Mouse (Mus musculus): ENCODE measurements around the gene Efcab12.
A peak's percentile ranks its signal among the peaks of the same experiment; 100 is the strongest.
"Not testable (repeated sequence)": the region's sequence is repeated elsewhere in the genome, so short reads cannot be mapped to it uniquely, and the experiment has no call there.

Efcab12 gene

GRCm38 (mm10) chr6:115838161-115838597 is at the start of gene Efcab12:
Gene Efcab12 (minus strand): TSS chr6:115838412.
- DNase-seq (ENCODE audit: extremely low read depth, low read depth, low spot score), result peak; percentile 56

DNA sequence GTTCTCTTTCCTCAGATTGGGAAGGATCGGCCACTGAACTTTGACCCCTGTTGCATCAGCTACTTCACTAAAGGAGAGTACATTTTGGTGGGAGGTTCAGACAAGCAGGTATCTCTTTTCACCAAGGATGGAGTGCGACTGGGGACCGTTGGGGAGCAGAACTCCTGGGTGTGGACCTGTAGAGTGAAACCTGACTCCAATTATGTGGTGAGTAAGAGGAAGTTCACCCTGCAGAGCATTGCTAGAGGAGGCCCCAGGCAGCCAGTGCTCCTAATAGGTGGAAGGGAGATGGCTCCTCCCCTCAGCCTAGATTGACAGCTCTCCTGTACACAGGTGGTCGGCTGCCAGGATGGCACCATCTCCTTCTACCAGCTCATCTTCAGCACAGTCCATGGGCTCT is 48.7 kb upstream of the Efcab12 start:
- no peak for DNase-seq (ENCODE audit: extremely low read depth, low read depth, low spot score)

GRCm38 (mm10) chr6:115884018-115884417 is 45.8 kb upstream of the Efcab12 start:
- DNase-seq (ENCODE audit: extremely low read depth, low read depth, low spot score), result no peak

DNA sequence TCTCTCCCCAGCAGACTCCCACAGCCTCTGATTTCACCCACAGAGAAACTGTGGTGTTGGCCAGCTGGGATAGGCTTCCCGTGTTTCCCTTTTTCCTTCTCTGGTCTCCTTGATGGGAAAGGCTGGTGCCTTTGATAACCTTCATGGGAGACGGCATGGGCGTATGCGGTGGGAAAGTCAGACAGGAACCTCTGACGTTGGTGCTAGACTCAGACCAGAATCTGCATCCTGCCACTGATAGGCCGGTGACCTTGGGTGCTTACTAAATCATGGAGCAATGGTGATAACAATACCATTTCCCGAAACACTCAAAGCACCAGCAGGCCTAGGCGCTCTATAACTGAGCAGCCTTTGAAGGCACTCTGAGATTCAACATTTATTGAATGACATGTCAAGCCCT is 42.5 kb upstream of the Efcab12 start:
- no peak for DNase-seq (ENCODE audit: extremely low read depth, low read depth, low spot score)

DNA sequence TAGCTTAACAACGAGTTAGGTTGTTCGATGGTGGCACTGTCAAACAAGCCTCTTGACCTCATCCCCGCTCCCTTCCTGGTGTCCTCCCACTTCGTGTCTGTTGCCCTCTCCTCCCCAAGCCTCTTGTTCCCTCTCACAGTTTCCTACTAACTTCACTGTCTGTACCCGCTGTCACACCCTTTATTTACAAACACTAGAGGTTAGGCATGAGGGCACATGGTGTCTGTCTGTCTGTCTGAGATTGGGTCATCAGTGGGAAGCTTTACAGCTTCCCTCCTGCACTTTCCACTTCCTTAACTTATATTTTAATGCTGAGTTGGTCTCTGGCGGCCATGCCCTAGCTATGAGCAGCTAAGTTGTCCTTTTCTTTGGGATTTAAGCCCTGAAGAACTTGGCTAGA is 41.5 kb upstream of the Efcab12 start:
- DNase-seq (ENCODE audit: extremely low read depth, low read depth, low spot score), result no peak

- DNase-seq (ENCODE audit: extremely low read depth, low read depth, low spot score), result no peak
Measured at GRCm38 (mm10) chr6:115878694-115879093, 40.5 kb upstream of the Efcab12 start.

GRCm38 (mm10) chr6:115877239-115877638 is 39.0 kb upstream of the Efcab12 start:
- no peak for DNase-seq (ENCODE audit: extremely low read depth, low read depth, low spot score)

- not testable (repeated sequence) for DNase-seq (ENCODE audit: extremely low read depth, low read depth, low spot score)
Measured at GRCm38 (mm10) chr6:115871318-115871717, 33.1 kb upstream of the Efcab12 start.

- DNase-seq (ENCODE audit: extremely low read depth, low read depth, low spot score), result not testable (repeated sequence)
Measured at GRCm38 (mm10) chr6:115867157-115867556, 28.9 kb upstream of the Efcab12 start.

DNA sequence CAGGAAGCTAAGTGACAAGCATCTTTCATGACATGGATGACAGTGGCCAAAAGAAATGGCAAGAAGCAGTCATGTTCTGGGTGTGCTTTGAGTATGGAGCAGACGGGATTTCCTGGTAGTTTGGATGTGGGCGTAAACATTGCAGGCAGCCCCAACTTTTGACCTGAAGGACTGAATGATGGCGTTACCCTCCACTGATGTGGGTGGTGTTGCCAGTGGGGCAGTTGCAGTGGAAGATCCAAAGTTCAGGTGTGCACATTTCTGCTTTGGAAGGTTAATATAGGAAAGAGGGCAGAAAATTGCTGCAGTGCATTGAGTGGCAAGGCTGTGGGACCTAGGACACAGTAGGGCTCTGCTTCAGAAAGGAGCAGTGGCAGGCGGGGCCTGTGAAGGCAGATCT is 27.0 kb upstream of the Efcab12 start:
- no peak for DNase-seq (ENCODE audit: extremely low read depth, low read depth, low spot score)

GRCm38 (mm10) chr6:115863340-115863841 is 25.2 kb upstream of the Efcab12 start:
- DNase-seq (ENCODE audit: extremely low read depth, low read depth, low spot score), result no peak

DNA sequence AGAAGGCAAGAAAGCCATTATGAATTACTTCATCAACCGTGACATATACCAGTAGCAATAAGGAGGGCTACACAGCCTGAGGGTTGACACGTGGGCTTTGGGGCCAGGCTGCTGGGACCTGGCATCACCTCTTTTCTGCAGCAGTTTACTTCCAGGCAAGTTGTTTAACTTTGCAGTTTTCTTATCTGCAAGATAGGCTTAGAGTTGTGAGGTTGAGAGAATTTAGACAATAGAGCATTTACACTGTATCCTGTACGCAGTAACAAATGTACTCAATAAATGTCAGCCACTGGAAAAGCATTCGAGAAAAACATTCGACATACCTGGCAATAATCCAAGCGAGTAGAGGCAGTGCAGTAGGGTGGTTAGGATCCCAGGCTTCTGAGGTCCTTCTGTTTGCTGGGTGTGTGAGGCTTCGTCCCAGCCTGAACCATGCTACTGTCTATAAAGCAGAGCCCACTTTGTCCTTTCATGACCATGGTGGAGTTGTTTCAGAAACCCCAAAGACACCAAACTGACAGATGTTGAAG is 21.9 kb upstream of the Efcab12 start:
- no peak for DNase-seq (ENCODE audit: extremely low read depth, low read depth, low spot score)

DNA sequence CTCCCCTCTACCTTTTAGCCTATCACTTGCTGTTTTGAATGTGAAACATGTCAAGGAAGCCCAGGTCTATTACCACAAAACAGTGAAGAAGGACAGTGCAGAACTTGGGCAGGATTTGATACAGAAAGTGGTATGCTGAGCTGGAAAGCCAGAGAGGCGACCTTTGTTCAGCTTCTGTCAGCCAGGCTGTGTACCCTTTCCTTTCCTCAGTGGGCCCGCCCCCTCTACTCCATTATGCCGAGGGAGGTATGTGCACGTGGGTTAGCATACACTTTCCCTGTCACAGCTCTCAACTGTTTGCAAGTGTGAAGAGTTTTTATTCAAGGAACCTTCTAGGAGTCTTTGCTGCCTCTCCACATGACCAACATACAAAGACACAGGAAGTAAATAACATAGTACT is 21.0 kb upstream of the Efcab12 start:
- DNase-seq (ENCODE audit: extremely low read depth, low read depth, low spot score), result no peak

GRCm38 (mm10) chr6:115856361-115856745 is 18.1 kb upstream of the Efcab12 start:
- no peak for DNase-seq (ENCODE audit: extremely low read depth, low read depth, low spot score)

DNA sequence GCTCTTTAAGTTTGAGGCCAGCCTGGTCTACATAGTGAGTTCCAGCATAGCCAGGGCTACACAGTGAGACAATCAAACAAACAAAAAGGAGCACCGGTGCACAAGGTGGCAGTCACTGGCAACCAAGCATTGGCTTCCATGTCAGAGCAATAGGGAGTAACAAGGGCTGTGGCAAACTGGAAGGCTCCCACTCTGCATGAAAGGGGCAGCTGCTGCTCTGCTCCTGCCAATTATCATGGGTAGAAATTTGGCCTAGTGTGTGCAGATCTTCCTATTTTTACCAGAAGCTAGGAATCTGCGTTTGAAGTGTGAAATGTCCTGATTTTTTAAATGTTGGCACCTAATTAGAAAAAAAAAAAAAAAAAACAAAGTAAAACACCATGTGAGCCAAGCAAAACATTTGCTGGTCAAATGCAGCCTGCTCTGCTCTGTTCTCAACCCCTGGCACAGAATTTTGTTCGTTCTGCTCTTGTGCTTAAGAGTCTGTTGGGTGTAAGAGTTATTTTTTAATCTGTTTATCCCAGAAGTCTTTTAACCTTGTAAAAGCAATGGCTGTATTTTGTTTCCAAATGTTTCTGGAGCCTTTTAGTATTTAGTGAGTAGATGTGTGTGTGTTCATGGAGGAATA is 17.6 kb upstream of the Efcab12 start:
- no peak for DNase-seq (ENCODE audit: extremely low read depth, low read depth, low spot score)

- DNase-seq (ENCODE audit: extremely low read depth, low read depth, low spot score), result no peak
Measured at GRCm38 (mm10) chr6:115854432-115854831, 16.2 kb upstream of the Efcab12 start.

- no peak for DNase-seq (ENCODE audit: extremely low read depth, low read depth, low spot score)
Measured at GRCm38 (mm10) chr6:115853985-115854384, 15.8 kb upstream of the Efcab12 start.

- peak; percentile 82 for DNase-seq (ENCODE audit: extremely low read depth, low read depth, low spot score)
Measured at GRCm38 (mm10) chr6:115853091-115853813, 15.0 kb upstream of the Efcab12 start, which contains the start of the genes Mbd4 and Ift122. Gene Mbd4 (minus strand): TSS chr6:115853371. Gene Ift122 (plus strand): TSS chr6:115853470.

DNA sequence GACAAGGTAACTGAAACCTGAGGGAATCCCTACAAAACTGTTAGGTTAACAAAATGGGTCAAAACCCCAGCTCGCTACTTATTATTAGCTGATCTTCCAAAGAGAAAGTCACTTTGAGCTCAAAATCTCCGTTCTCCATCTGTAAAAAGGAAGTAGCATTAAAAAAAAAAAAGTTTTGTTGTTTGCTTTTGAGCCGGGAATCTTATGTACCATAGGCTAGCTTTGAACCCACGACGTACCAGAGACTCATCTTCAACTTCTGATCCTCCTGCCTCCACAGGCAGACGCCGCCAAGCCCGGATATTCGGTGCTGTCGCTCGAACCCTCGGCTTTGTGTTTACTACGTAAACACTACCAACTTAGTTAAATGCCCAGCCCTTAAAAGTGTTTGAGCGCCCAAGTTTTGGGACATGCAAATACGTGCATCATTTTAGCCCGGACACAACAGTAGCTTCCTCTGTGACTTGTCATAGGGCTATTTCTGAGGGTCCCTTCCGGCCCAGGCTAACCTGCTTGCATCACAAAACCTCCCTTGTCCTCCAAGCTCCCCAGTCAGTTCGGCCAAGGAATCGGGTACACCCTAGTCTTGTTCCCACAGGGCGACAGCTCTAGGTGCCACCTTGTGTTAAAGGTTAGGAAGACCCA is 14.4 kb upstream of the Efcab12 start:
- DNase-seq (ENCODE audit: extremely low read depth, low read depth, low spot score), result no peak

DNA sequence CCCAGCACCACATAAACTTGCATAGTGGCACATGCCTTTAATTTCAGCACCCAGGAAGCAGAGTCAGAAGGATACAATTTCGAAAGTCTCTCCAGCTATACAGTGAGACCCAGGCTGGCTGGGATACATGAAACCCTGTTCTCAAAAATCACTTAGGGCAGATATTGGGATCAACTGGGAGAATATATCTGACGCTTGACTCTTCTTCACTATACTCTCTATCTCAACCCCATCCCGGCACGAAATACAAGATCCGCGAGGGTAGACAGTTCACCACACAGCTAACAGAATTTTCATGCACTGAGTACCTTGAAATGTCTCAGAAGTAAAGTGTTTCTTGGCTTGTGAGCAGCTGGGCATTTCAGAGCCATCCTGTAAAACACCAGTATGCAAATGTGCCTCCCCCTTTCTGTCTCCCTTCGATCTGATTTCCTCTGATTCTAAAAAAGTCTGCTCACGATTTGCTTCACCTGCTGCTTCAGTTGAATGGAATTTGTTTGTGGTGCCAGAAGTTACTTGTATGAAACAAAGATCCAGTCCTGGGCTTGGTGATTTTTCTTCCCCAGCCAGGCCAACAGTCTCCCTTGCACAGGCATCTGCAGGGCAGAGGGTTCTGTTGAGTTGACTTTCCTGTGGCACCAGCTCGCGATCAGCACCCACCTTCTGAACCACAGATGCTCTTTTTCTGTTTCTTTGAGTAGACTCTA is 10.5 kb upstream of the Efcab12 start:
- no peak for DNase-seq (ENCODE audit: extremely low read depth, low read depth, low spot score)
